Mouse (Mus musculus) neural tube, embryonic 11.5 days (tissue): Measurements from ENCODE around the gene Psmb8. TPM values are rescaled to one million over a fixed set of nuclear protein-coding genes. Genes with fewer than 3 reads are reported as not detected.

Source experiments
- ATAC-seq: fragments of 200-750 bp; cut with Nextera tagmentation; 2 replicates; pipeline ENCODE4 v1.8.0; 2017; ENCODE audit warnings: moderate number of reproducible peaks, mild to moderate bottlenecking, moderate TSS enrichment, moderate library complexity; ENCODE audit not compliant: insufficient read depth, low FRiP score, low TSS enrichment
- DNase-seq: peaks from one replicate; pipeline ENCODE4 v3.0.0-alpha.2; 2015; ENCODE audit warnings: low spot score
- H3K27ac ChIP-seq: fragments of 300-500 bp; sonication (generic); 2 replicates; pipeline ENCODE4 v1.5.1; 2014; ENCODE audit warnings: low read depth, mild to moderate bottlenecking, low read length
- H3K27me3 ChIP-seq: fragments of 300-500 bp; sonication (generic); 2 replicates; pipeline ENCODE4 v1.6.1; 2014; ENCODE audit warnings: mild to moderate bottlenecking, low read length, mixed read lengths; ENCODE audit not compliant: control insufficient read depth, insufficient read depth
- H3K36me3 ChIP-seq: fragments of 300-500 bp; sonication (generic); 2 replicates; pipeline ENCODE4 v1.6.1; 2014; ENCODE audit warnings: mild to moderate bottlenecking, low read length, moderate library complexity, mixed read lengths; ENCODE audit not compliant: control insufficient read depth, insufficient read depth
- H3K4me1 ChIP-seq: fragments of 300-500 bp; sonication (generic); 2 replicates; pipeline ENCODE4 v1.6.1; 2014; ENCODE audit warnings: low read length, mixed read lengths; ENCODE audit not compliant: control insufficient read depth, insufficient read depth
- H3K4me2 ChIP-seq: fragments of 300-500 bp; sonication (generic); 2 replicates; pipeline ENCODE4 v1.6.1; 2014; ENCODE audit warnings: low read depth, mild to moderate bottlenecking, moderate library complexity
- H3K4me3 ChIP-seq: fragments of 300-500 bp; sonication (generic); 2 replicates; pipeline ENCODE4 v1.5.1; 2014; ENCODE audit warnings: low read depth, low read length
- H3K9ac ChIP-seq: fragments of 300-500 bp; sonication (generic); 2 replicates; pipeline ENCODE4 v1.6.1; 2014; ENCODE audit warnings: mild to moderate bottlenecking, low read length
- H3K9me3 ChIP-seq: fragments of 300-500 bp; sonication (generic); 2 replicates; pipeline ENCODE4 v1.6.1; 2016; ENCODE audit warnings: low read length; ENCODE audit not compliant: control insufficient read depth
- WGBS: fragments of 180-500 bp; shearing (Covaris S2); extraction: QIAGEN DNeasy Blood & Tissue Kit; methylation state at CpG from one replicate; pipeline ENCODE4 v1.1.7; 2014; 5-methylcytosine and 5-hydroxymethylcytosine counted together
- polyA plus RNA-seq: library from polyadenylated mRNA; unstranded; fragments of >200 nt; fragmentation: Nextera tagmentation; extraction: Ambion mirVana; gene quantifications from 2 replicates; pipeline ENCODE4 v1.2.1, GENCODE M21; 2014

The Psmb8 gene
- polyA plus RNA-seq, 1 experiment from 2014 or later = 2.1 TPM

GRCm38 (mm10) chr17:34172528-34172927, 25.0 kb upstream of the Psmb8 start:
- no peak for DNase-seq
- no peak for ATAC-seq
- 91% methylated on average over 5 of the region's 5 CpGs for WGBS

GRCm38 (mm10) chr17:34174075-34174474, 23.4 kb upstream of the Psmb8 start:
- Histone ChIP-seq H3K4me2 (no peak overlapping the region), H3K4me3 (no peak overlapping the region), H3K9ac (no peak overlapping the region), H3K27ac (no peak overlapping the region), H3K9me3 (no peaks in the 10 kb centered on the region; the same call in 1 of the 2 replicates), H3K4me1 (no peaks in the 10 kb centered on the region), H3K27me3 (no peaks in the 10 kb centered on the region), H3K36me3 (no peaks in the 10 kb centered on the region)
- DNase-seq (no peak), ATAC-seq (no peak)
- 64% methylated on average over 1 of the region's 1 CpGs for WGBS

More at GRCm38 (mm10) chr17:34172528-34172927, 25.0 kb upstream of the Psmb8 start:
- no peaks in the 10 kb centered on the region for H3K36me3 ChIP-seq
- no peaks in the 10 kb centered on the region for H3K27me3 ChIP-seq
- no peaks in the 10 kb centered on the region for H3K4me1 ChIP-seq
- no peak overlapping the region for H3K27ac ChIP-seq
- H3K4me3 ChIP-seq = no peak overlapping the region
- no peak overlapping the region for H3K4me2 ChIP-seq
- no peak overlapping the region for H3K9ac ChIP-seq
- no peaks in the 10 kb centered on the region; the same call in 1 of the 2 replicates for H3K9me3 ChIP-seq

DNA sequence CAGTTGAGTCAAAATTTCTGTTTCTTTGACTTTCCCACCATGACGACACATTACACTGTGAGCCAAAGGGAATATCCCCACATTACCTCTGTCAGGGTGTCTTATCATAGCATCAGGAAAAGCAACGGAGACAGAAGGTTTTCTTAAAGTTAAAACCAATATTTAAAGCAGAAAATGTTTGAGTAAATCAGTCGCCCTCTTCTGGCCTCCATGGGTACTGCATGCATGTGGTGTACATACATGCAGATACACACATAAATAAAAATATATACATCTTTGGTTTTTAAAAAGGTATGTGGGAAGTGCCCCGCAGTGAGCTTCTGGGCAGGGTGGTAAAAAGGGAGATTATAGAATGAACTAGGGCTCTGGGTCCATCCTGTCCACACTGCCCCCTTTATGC, 20.3 kb upstream of the Psmb8 start:
- DNase-seq (no peak), ATAC-seq (no peak)
- Histone ChIP-seq H3K4me2 (no peak overlapping the region), H3K4me3 (no peak overlapping the region), H3K27me3 (no peaks in the 10 kb centered on the region), H3K9ac (no peak overlapping the region), H3K4me1 (no peaks in the 10 kb centered on the region), H3K36me3 (no peaks in the 10 kb centered on the region), H3K27ac (no peak overlapping the region), H3K9me3 (no peaks in the 10 kb centered on the region; the same call in 1 of the 2 replicates)
- WGBS = 69% methylated on average over 4 of the region's 4 CpGs

DNA sequence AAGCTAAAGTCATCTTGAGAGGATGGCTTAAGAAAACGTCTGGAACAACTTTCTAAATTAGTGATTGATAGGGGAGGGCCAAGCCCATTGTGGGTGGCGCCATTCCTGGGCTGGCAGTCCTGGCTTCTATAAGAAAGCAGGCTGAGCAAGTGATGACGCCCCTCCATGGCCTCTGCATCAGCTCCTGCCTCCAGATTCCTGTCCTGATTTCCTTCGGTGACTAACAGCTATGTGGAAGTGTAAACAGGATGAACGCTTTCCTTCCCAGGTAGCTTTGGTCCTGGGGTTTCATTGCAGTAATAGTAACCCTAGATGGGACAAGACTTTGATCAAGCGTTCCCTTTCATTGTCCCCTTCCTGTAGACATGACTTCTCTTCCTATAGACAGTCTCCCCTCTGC, 18.5 kb upstream of the Psmb8 start:
- H3K9me3 ChIP-seq = no peaks in the 10 kb centered on the region; the same call in 1 of the 2 replicates
- no peak overlapping the region for H3K4me3 ChIP-seq
- ATAC-seq = no peak
- DNase-seq = no peak
- no peak overlapping the region for H3K4me2 ChIP-seq
- no peaks in the 10 kb centered on the region for H3K4me1 ChIP-seq
- H3K27ac ChIP-seq = no peak overlapping the region
- no peaks in the 10 kb centered on the region for H3K27me3 ChIP-seq
- H3K9ac ChIP-seq = no peak overlapping the region
- WGBS = 68% methylated on average over 6 of the region's 6 CpGs
- H3K36me3 ChIP-seq = no peaks in the 10 kb centered on the region

DNA sequence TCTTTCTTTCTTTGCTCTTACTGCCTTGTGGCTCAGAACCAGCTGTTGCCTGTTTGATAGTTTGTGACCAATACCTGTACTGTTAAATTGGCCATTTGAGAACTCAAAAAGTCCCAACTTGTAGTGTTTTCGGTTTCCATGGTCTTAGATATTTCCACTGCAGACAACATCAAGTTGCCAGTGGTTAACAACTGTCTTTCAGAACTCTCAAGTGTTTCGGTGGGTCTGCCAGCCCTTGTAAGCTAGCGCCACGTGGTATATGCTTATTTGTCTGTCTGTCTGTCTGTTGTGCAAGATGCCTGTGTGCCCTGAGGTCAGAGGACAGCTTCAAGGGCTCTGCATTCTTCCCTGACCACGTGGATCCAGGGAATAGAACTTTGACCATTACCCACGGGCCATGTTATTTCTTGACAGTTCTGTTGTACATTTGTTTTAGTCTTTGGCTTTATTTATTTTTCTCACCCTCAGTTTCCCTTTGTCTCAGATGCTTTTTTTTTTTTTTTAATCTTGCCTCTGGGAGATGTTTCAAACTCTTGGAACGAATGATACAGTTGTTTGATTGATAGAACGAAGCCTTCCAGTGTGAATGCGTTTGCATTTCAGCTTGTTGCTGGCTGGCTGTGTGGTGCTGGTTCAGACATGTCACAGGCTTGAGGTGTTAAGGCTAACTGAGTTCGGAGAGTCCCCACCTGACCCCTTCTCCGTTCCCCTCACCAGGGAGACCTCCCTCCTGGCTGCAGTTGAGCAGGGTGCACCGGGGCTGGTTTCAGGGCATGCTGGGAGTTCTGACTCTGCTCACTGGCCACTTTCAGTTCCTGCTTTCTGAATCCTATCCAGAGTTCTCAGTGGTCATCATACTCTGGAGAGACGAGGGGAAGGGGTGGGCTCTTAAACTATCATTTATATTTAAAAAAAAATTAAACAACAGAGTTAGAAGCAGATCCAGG, 17.3 kb upstream of the Psmb8 start:
- ATAC-seq = no peak
- Histone ChIP-seq H3K9me3 (no peaks in the 10 kb centered on the region; the same call in 1 of the 2 replicates), H3K9ac (no peak overlapping the region), H3K27me3 (no peaks in the 10 kb centered on the region), H3K4me3 (no peak overlapping the region), H3K4me1 (no peaks in the 10 kb centered on the region), H3K27ac (no peak overlapping the region), H3K4me2 (no peak overlapping the region), H3K36me3 (no peaks in the 10 kb centered on the region)
- 76% methylated on average over 13 of the region's 13 CpGs for WGBS
- no peak for DNase-seq

DNA sequence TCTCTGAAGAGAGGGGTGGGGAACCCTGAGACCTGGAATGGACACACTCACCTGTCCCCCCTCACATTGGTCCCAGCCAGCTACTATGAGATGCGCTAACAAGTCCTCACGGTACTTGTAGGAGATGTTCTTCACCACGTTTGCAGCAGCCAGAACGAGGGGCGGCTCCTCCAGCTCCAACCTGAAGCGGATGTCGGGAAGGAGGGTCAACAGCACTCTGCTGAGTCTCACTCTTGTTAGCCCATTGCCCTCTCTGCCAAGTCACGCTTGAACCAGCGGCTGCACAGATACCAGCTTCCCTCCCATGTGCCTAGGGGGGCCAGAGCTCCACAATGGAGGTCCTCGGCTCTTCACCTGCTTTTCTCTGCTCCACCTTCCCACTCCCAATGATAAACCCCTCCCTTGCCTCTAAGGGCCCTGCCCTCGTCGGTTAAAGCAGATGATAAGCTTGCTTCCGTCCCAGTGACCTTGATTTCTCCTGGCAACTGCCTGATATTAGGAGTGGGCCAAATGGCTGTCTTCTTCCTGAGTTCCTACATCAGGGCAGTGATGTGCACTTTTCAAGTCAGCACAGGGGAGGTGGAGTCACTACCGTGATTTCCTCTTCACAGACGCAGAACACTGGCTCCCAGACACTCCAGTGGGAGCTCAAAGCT, 13.8 kb upstream of the Psmb8 start:
- DNase-seq = no peak
- no peak overlapping the region for H3K9ac ChIP-seq
- H3K4me2 ChIP-seq = no peak overlapping the region
- no peaks in the 10 kb centered on the region for H3K36me3 ChIP-seq
- peaks cover 30% of the 10 kb centered on the region for H3K27me3 ChIP-seq
- H3K9me3 ChIP-seq = no peaks in the 10 kb centered on the region
- no peak overlapping the region for H3K27ac ChIP-seq
- no peak overlapping the region for H3K4me3 ChIP-seq
- 78% methylated on average over 15 of the region's 15 CpGs for WGBS
- no peak for ATAC-seq
- peaks cover 8% of the 10 kb centered on the region for H3K4me1 ChIP-seq

GRCm38 (mm10) chr17:34185526-34185925, 12.0 kb upstream of the Psmb8 start:
- WGBS = 91% methylated on average over 9 of the region's 9 CpGs
- no peaks in the 10 kb centered on the region for H3K36me3 ChIP-seq

GRCm38 (mm10) chr17:34186885-34187260, 10.6 kb upstream of the Psmb8 start:
- H3K27ac ChIP-seq = no peak overlapping the region

More at GRCm38 (mm10) chr17:34185526-34185925, 12.0 kb upstream of the Psmb8 start:
- Histone ChIP-seq H3K9ac (no peak overlapping the region), H3K27me3 (peaks cover 35% of the 10 kb centered on the region), H3K4me2 (no peak overlapping the region), H3K4me3 (no peak overlapping the region), H3K4me1 (peaks cover 8% of the 10 kb centered on the region), H3K9me3 (no peaks in the 10 kb centered on the region), H3K27ac (no peak overlapping the region)
- ATAC-seq = no peak
- DNase-seq = no peak

More at GRCm38 (mm10) chr17:34186885-34187260, 10.6 kb upstream of the Psmb8 start:
- Histone ChIP-seq H3K4me3 (peak overlapping the region; percentile 39), H3K9ac (no peak overlapping the region), H3K36me3 (no peaks in the 10 kb centered on the region), H3K4me1 (peaks cover 8% of the 10 kb centered on the region), H3K4me2 (peak overlapping the region; percentile 67), H3K27me3 (peaks cover 38% of the 10 kb centered on the region), H3K9me3 (no peaks in the 10 kb centered on the region)
- DNase-seq (no peak), ATAC-seq (0 out of 2 replicates have a peak, but pooled peaks have one; percentile 9)
- WGBS = 3% methylated on average over 14 of the region's 14 CpGs
